Mouse (Mus musculus): ENCODE results near the gene Snapc2. TPM values are rescaled to one million over a fixed set of nuclear protein-coding genes. Genes with fewer than 3 reads are reported as not detected.
"Not testable (repeated sequence)": the region's sequence is repeated elsewhere in the genome, so short reads cannot be mapped to it uniquely, and the experiment has no call there.

The Snapc2 gene
- polyA plus RNA-seq, 1 experiment from 2014 or later: 43.1 TPM

GRCm38 (mm10) chr8:4254001-4254400 is 1.1 kb downstream of the Snapc2 start:
- peak; percentile 76 for DNase-seq (ENCODE audit: low spot score)
- WGBS: 55% methylated on average over 6 of the region's 6 CpGs

GRCm38 (mm10) chr8:4255471-4255870 is 2.6 kb downstream of the Snapc2 start:
- not testable (repeated sequence) for DNase-seq (ENCODE audit: low spot score); H3K27me3 ChIP-seq (ENCODE audit: insufficient read depth, low read length); ATAC-seq (replicated peaks; ENCODE audit: low FRiP score, low read depth); H3K4me3 ChIP-seq (replicated peaks; ENCODE audit: low read depth, low read length); H3K9me3 ChIP-seq (replicated peaks; ENCODE audit: low read length); H3K27ac ChIP-seq; H3K9ac ChIP-seq (ENCODE audit: low read depth, low read length); H3K4me2 ChIP-seq (ENCODE audit: low read length)
- Histone ChIP-seq H3K4me1 (replicated peaks; ENCODE audit: insufficient read depth, low read length) (peaks cover 11% of the 10 kb centered on the region; the same call in 1 of the 2 replicates), H3K36me3 (ENCODE audit: insufficient read depth, low read length) (peaks cover 13% of the 10 kb centered on the region; the same call in 1 of the 2 replicates)
- WGBS: 82% methylated on average over 7 of the region's 7 CpGs

More at GRCm38 (mm10) chr8:4254001-4254400, 1.1 kb downstream of the Snapc2 start:
- no peak for ATAC-seq (replicated peaks; ENCODE audit: low FRiP score, low read depth)
- Histone ChIP-seq H3K27ac (peak overlapping the region; percentile 88; the same call in 1 of the 2 replicates), H3K9me3 (replicated peaks; ENCODE audit: low read length) (no peaks in the 10 kb centered on the region), H3K36me3 (ENCODE audit: insufficient read depth, low read length) (peaks cover 7% of the 10 kb centered on the region; the same call in 1 of the 2 replicates), H3K27me3 (ENCODE audit: insufficient read depth, low read length) (no peaks in the 10 kb centered on the region), H3K4me1 (replicated peaks; ENCODE audit: insufficient read depth, low read length) (peaks cover 7% of the 10 kb centered on the region), H3K4me3 (replicated peaks; ENCODE audit: low read depth, low read length) (peak overlapping the region; percentile 88; the same call in 1 of the 2 replicates), H3K4me2 (ENCODE audit: low read length) (peak overlapping the region; percentile 58), H3K9ac (ENCODE audit: low read depth, low read length) (peak overlapping the region; percentile 23; the same call in 1 of the 2 replicates)
- peak; percentile 66 for TF ChIP-seq CTCF (IDR thresholded peaks at IDR 0.05; ENCODE audit: low read depth)

- Histone ChIP-seq H3K27me3 (ENCODE audit: insufficient read depth, low read length) (no peaks in the 10 kb centered on the region), H3K9ac (ENCODE audit: low read depth, low read length) (no peak overlapping the region), H3K4me3 (replicated peaks; ENCODE audit: low read depth, low read length) (no peak overlapping the region), H3K27ac (no peak overlapping the region), H3K4me2 (ENCODE audit: low read length) (no peak overlapping the region), H3K4me1 (replicated peaks; ENCODE audit: insufficient read depth, low read length) (peaks cover 11% of the 10 kb centered on the region; the same call in 1 of the 2 replicates), H3K36me3 (ENCODE audit: insufficient read depth, low read length) (peaks cover 23% of the 10 kb centered on the region), H3K9me3 (replicated peaks; ENCODE audit: low read length) (no peaks in the 10 kb centered on the region)
- no peak for DNase-seq (ENCODE audit: low spot score)
- no peak for TF ChIP-seq CTCF (IDR thresholded peaks at IDR 0.05; ENCODE audit: low read depth)
- no peak for ATAC-seq (replicated peaks; ENCODE audit: low FRiP score, low read depth)
- whole genome bisulfite sequencing: 51% methylated on average over 4 of the region's 4 CpGs
These were observed 4.0 kb downstream of the Snapc2 start for GRCm38 (mm10) chr8:4256911-4257310.

GRCm38 (mm10) chr8:4257350-4257749 is 4.5 kb downstream of the Snapc2 start:
- no peak overlapping the region for H3K27ac ChIP-seq
- H3K4me1 ChIP-seq (replicated peaks; ENCODE audit: insufficient read depth, low read length): peaks cover 10% of the 10 kb centered on the region; the same call in 1 of the 2 replicates
- peaks cover 27% of the 10 kb centered on the region for H3K36me3 ChIP-seq (ENCODE audit: insufficient read depth, low read length)
- H3K9me3 ChIP-seq (replicated peaks; ENCODE audit: low read length): no peaks in the 10 kb centered on the region
- DNase-seq (ENCODE audit: low spot score) (no peak), ATAC-seq (replicated peaks; ENCODE audit: low FRiP score, low read depth) (no peak)
- H3K9ac ChIP-seq (ENCODE audit: low read depth, low read length): no peak overlapping the region
- no peak overlapping the region for H3K4me2 ChIP-seq (ENCODE audit: low read length)
- TF ChIP-seq CTCF (IDR thresholded peaks at IDR 0.05; ENCODE audit: low read depth): no peak
- H3K27me3 ChIP-seq (ENCODE audit: insufficient read depth, low read length): no peaks in the 10 kb centered on the region
- 80% methylated on average over 4 of the region's 4 CpGs for WGBS
- no peak overlapping the region for H3K4me3 ChIP-seq (replicated peaks; ENCODE audit: low read depth, low read length)

GRCm38 (mm10) chr8:4258233-4258632 is 5.4 kb downstream of the Snapc2 start:
- Histone ChIP-seq H3K4me3 (replicated peaks; ENCODE audit: low read depth, low read length) (peak overlapping the region; percentile 72), H3K4me2 (ENCODE audit: low read length) (peak overlapping the region; percentile 75), H3K4me1 (replicated peaks; ENCODE audit: insufficient read depth, low read length) (peaks cover 7% of the 10 kb centered on the region; the same call in 1 of the 2 replicates), H3K27me3 (ENCODE audit: insufficient read depth, low read length) (no peaks in the 10 kb centered on the region), H3K9ac (ENCODE audit: low read depth, low read length) (peak overlapping the region; percentile 74), H3K9me3 (replicated peaks; ENCODE audit: low read length) (no peaks in the 10 kb centered on the region), H3K27ac (peak overlapping the region; percentile 47; the same call in 1 of the 2 replicates), H3K36me3 (ENCODE audit: insufficient read depth, low read length) (peaks cover 30% of the 10 kb centered on the region)
- ATAC-seq (replicated peaks; ENCODE audit: low FRiP score, low read depth) (peak; percentile 52), DNase-seq (ENCODE audit: low spot score) (peak; percentile 81)
- WGBS: 3% methylated on average over 35 of the region's 35 CpGs
- TF ChIP-seq CTCF (IDR thresholded peaks at IDR 0.05; ENCODE audit: low read depth): peak; percentile 89

- H3K4me1 ChIP-seq (replicated peaks; ENCODE audit: insufficient read depth, low read length): peaks cover 7% of the 10 kb centered on the region; the same call in 1 of the 2 replicates
- TF ChIP-seq CTCF (IDR thresholded peaks at IDR 0.05; ENCODE audit: low read depth): no peak
- H3K9ac ChIP-seq (ENCODE audit: low read depth, low read length): peak overlapping the region; percentile 74
- no peaks in the 10 kb centered on the region for H3K9me3 ChIP-seq (replicated peaks; ENCODE audit: low read length)
- WGBS: 1% methylated on average over 32 of the region's 32 CpGs
- peak overlapping the region; percentile 72 for H3K4me3 ChIP-seq (replicated peaks; ENCODE audit: low read depth, low read length)
- ATAC-seq (replicated peaks; ENCODE audit: low FRiP score, low read depth) (peak; percentile 71), DNase-seq (ENCODE audit: low spot score) (no peak)
- peak overlapping the region; percentile 75 for H3K4me2 ChIP-seq (ENCODE audit: low read length)
- H3K27me3 ChIP-seq (ENCODE audit: insufficient read depth, low read length): no peaks in the 10 kb centered on the region
- peak overlapping the region; percentile 47; the same call in 1 of the 2 replicates for H3K27ac ChIP-seq
- peaks cover 34% of the 10 kb centered on the region for H3K36me3 ChIP-seq (ENCODE audit: insufficient read depth, low read length)
These were observed 5.8 kb downstream of the Snapc2 start for GRCm38 (mm10) chr8:4258678-4259077.
